Mouse (Mus musculus): Measurements from ENCODE around the gene Gucd1.
"Not testable (repeated sequence)": the region's sequence is repeated elsewhere in the genome, so short reads cannot be mapped to it uniquely, and the experiment has no call there.

The Gucd1 gene

DNA sequence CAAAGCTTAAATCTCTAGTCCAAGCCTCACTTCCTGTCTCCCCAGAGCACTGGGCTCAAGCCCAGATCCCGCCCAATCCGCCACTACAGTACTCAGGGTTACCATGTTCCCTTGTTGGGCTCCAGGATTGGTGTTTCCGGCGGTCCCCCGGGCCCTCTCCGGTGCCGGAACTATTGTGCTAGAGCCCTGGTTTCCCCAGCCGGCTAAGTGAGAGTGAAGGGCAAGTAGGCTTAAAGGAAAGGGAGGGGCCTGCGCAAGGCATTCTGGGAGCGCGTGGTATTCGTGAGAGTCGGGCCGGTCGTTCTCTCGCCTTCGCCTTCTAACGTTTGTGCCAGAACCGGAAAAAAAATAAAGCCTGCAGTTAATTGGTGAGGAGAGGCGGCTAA lies at the start of gene Gucd1:
Gene Gucd1 (minus strand): TSS at position 215 of the 386 bp plus-strand sequence.
- ATAC-seq (ENCODE audit: low TSS enrichment), result peak; percentile 85

GRCm38 (mm10) chr10:75566765-75567164 lies 49.0 kb upstream of the Gucd1 start:
- ATAC-seq (ENCODE audit: low TSS enrichment), result not testable (repeated sequence)

- ATAC-seq (ENCODE audit: low TSS enrichment), result no peak
Measured at GRCm38 (mm10) chr10:75566321-75566720, 48.5 kb upstream of the Gucd1 start.

GRCm38 (mm10) chr10:75565906-75566305 lies 48.1 kb upstream of the Gucd1 start:
- no peak for ATAC-seq (ENCODE audit: low TSS enrichment)

DNA sequence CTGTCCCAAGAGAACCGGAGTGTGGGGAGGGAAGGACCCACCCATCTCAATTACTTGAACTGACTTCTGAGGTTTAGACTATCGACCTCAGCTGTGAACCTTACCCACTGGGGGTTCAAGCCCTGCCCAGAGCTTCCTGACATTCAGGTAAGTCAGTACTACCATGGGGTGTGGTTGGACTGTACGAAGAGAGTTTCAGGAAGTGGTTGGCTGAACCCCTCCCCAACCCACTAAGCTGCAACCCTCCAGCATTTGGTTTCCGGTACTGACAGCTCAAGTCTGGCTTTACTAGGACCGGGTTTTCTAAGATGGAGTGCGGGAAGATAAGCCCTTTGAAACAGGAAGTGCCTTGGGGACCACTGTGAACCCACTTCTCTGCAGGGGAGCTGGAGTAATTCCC lies 47.7 kb upstream of the Gucd1 start:
- no peak for ATAC-seq (ENCODE audit: low TSS enrichment)

- ATAC-seq (ENCODE audit: low TSS enrichment), result no peak
Measured at GRCm38 (mm10) chr10:75564687-75565265, 47.0 kb upstream of the Gucd1 start.

DNA sequence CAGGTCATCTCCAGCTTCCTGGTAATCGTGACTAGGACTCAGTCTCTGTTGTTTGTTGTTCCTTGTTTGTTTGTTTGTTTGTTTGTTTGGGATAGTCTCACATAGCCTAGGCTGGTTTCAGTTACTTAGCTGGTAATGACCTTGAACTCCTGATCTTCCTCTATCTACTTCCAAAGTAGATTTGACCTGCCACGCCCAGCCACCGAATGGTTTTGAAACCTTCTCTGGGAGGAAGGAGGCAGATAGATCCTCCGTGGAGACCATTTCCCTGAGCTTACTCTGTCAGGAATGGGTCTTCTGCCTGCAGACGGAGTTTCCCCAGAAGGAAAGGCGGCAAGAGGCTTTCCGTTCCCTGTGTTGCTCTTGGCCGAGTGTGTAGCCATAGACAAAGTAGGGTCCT lies 44.8 kb upstream of the Gucd1 start:
- ATAC-seq (ENCODE audit: low TSS enrichment), result no peak

DNA sequence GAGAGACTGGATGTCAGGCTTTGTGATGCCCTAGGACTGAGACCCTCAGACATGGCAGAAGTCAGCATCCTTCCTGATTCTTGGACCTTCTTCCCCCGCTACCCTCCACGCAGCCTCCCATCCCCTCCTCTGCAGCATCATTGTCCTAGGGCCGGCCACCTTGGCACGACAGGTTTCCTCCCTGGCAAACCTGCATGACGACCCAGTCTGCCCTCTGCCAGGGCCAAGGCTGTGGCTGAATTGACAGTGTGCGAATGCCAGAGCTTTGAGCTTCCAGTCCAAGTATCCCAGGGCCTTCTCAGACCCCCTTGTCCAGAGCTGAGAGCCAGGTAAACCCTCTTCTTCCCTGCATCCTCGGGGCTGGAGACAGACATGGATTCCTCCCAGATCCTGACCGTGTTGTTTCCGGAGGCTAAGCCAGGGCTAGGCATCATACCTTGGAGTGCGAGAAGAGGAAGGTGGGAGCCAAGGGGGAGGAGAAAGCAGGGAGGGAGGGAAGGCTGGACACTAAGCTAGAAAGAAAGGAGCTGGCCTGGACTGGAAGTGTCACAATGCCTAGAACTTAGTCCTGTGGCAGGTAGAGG lies 43.4 kb upstream of the Gucd1 start, which contains the start of gene Ggt1:
Gene Ggt1 (plus strand): TSS at position 534 of the 584 bp plus-strand sequence.
- no peak for ATAC-seq (ENCODE audit: low TSS enrichment)

DNA sequence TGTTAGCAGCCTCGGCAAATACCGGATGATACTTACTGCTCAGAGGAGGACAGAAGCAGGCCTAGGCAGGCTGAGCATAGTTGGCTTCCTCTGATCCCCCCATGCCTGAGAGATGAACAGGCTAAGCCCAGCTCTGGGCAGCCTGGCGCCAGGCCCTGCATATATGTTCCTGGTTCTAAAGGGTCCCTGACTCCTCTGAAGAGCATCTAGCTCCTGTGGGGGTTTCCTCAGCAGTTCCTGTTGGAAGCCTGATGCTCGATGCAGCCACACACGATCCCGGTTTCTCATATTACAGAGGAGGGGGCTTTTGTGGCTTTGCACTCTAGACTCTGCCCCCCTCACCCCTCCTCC lies 42.8 kb upstream of the Gucd1 start:
- peak; percentile 41 for ATAC-seq (ENCODE audit: low TSS enrichment)

- ATAC-seq (ENCODE audit: low TSS enrichment), result peak; percentile 42
Measured at GRCm38 (mm10) chr10:75559676-75560548, 42.1 kb upstream of the Gucd1 start, which contains the start of gene Lrrc75b. Gene Lrrc75b (minus strand): TSS chr10:75560330.

GRCm38 (mm10) chr10:75559041-75559675 lies 41.4 kb upstream of the Gucd1 start:
- ATAC-seq (ENCODE audit: low TSS enrichment), result no peak

- peak; percentile 20; the same call in 1 of the 2 replicates for ATAC-seq (ENCODE audit: low TSS enrichment)
Measured at GRCm38 (mm10) chr10:75558515-75558914, 40.7 kb upstream of the Gucd1 start.

DNA sequence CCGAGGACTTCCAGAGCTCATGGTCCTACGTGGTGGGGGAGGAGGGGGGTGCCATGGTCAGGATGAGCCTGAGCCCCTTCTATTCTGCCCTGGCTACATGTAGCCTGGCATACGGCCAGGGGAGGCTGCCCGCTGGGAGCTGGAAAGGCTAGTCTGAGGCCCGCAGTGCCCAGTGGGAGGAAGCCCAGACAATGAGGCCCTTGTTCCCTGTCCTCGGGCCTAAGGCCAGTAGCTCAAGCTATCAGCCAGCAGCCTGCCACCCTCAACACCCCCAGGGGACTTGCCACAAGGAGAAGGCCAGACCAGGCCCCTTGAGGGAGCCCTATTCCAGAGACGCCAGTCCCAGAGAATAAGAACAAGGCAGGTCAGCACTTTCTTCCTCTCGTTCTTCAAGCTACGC lies 38.3 kb upstream of the Gucd1 start:
- peak; percentile 66 for ATAC-seq (ENCODE audit: low TSS enrichment)

DNA sequence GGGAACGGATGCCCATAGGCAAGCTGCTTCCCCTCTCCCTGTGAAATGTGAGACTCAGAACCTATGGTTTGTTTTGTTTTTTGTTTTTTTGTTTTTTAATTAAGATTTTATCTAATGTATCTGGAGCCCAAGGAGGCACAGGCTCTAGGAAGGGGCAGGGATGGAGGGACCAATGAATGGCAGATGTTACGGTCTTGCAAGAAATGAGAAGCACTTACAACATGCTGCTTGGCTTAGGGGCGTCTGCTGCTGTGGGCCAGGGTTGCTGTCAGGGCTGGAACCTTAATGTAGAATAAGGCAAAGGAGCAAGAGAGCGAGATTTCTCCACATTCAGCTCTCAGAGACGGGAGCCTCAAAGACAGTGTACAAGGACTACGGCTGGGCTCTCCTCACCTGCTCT lies 37.8 kb upstream of the Gucd1 start:
- ATAC-seq (ENCODE audit: low TSS enrichment), result no peak

DNA sequence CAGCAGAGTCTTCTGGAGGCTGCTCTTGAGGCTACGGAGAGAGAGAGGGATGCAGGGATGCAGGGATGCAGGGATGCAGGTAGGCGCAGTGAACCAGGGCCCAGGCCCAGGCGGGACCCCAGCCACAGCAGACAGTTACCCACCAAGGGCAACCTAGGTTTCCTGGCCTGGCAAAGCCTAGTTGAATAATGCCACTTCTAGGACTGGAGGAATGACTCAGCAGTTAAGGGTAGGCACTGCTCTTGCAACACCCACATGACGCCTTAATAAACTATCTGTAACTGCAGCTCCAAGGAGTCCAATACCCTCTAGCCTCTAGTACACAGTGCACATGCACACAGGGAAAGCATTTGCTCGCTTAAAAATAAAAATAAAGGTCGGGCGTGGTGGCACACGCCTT lies 36.3 kb upstream of the Gucd1 start:
- ATAC-seq (ENCODE audit: low TSS enrichment), result no peak

DNA sequence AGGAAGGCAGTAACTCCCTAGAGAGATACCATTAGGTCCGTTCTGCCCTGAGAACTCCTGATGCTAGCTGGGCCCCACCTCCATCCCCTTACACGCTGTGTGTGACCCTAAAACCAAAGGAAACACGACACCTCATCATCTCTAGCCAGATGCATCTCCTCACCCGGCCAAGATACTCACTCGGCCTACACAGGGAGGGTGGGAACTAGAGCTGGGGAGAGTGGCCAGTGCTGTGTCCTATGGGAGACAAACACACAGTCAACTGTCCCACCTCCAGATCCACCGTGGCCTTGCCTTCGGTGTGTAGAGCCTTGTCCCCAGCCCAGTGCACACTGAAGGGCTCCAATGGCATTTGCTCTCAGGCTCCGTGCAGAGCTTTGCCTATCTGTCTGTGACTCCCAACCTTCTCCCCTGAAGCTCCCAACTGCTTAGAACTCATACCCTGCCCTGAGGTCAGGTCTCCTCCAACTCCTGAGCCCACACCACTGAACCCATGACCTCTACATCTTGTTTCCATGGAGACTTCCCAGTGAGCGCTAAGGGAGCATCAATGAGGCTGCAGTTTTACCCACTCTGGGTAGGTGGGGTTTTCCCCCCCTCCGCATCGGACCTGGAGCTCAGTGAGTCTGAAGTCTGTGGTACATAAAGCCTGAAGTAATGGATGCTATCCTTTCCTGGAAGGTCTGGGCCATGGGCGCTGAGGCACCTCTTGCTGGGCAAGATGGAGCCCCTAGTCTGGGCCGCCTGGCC lies 35.1 kb upstream of the Gucd1 start:
- no peak for ATAC-seq (ENCODE audit: low TSS enrichment)

- ATAC-seq (ENCODE audit: low TSS enrichment), result no peak
Measured at GRCm38 (mm10) chr10:75552106-75552505, 34.3 kb upstream of the Gucd1 start.

- no peak for ATAC-seq (ENCODE audit: low TSS enrichment)
Measured at GRCm38 (mm10) chr10:75551175-75551574, 33.4 kb upstream of the Gucd1 start.

DNA sequence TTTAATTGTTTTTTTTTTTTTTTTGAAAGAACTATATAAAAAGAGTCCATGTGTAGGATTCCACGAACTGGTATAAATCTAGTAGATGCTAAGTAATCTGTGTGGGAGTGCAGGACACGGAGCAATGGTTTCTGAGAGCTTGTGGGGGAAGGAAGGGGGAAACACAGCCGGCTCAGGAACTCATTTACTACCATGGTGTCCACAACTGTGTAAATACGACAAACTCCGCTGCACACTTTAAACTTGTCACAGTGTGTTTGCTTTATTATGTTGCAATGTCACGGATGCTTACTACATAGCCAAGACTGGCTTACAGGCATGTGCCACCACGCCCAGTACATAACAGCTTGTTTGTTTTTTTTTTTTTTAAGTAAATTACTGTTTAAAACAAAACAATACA lies 32.1 kb upstream of the Gucd1 start:
- peak; percentile 72 for ATAC-seq (ENCODE audit: low TSS enrichment)

DNA sequence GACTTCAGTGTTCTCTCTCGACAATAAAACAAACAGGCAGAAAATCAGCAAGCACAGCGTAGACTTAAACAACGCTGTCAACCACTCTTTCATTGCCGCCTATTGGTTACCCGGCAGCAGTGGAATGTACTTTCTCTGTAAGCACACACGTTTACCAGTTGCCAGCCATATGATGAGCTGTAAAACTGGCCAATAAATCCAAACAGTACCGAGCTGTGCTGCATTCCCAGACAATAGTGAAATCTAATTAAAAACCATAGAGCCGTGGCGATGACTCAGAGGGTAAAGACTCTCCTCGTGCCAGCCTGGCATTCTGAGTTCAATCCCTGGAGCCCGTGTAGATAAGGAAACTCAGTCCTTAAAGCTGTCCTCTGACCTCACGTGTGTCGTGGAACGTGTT lies 30.7 kb upstream of the Gucd1 start:
- ATAC-seq (ENCODE audit: low TSS enrichment), result peak; percentile 41; the same call in 1 of the 2 replicates

GRCm38 (mm10) chr10:75547901-75548300 lies 30.1 kb upstream of the Gucd1 start:
- no peak for ATAC-seq (ENCODE audit: low TSS enrichment)

DNA sequence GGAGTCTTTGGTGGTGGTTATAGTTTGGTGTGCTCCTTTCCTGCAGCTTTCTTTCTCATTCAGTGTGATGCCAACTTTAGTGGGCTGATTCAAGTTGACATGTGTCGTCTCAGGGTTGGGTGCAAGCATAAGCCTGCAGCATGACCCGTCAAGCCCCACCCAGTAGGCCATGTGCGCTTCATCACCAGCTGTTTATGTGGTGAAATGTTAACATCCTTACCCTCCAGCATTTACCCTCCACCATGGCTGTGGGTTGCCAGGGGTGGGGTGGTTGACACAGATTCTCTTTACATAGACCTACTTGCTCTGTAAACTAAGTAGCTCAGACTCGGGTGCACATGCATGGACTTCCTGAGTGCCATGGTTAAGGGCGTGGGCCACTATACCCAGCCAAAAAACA lies 18.4 kb upstream of the Gucd1 start:
- no peak for ATAC-seq (ENCODE audit: low TSS enrichment)
